In the genomic region with DNA sequence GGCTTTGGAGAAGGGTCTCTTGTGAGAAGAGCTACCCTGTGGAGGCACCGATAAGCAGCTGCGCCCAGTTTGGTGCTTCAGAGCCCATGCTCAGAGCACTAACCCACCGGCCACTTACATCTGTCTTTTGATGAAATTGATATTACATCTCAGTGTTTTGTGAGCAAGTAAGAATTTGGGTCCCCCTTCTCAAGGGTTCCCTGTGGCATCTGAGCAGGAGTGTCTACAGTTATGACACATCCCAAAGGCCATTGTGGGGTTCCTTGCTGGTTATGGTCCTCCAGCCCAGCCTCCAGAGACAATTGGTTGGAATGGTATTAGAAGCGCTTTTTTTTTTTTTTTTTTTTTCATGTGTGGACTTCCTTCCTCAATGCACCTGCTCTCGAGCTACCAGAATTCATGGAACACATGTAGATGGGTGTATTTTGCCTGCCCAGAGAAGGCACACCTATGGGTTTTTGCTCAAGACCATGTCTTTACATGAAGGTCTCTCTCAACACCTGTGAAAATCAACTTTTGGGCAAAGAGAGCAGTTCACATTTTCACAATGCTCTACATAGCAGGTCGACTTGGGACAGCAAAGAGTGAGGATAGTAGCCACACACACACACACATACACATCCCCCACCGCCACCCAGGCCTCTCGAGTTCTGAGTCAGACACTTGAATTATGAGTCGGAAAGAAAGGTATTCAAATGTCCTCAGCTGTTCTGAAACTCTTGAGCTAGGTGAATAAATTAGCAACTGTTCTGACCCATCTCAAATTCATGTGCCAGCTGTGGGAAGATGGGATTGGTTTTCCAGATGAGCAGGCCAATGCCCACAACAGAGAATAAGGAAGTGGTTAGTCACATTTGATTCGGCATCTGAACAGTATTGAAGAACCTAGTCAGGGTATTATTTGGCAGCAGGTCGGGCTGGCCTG, we compare ENCODE assay signal across 11 mouse cellular contexts. TPM values are rescaled to one million over a fixed set of nuclear protein-coding genes. Genes with fewer than 3 reads are reported as not detected.
DNase-seq lines count a peak whose midpoint lies in the region; ATAC-seq and TF ChIP-seq lines count a peak whose summit lies in the region.
"Had no signal": no experiment of that assay in that cellular context is flagged by ENCODE, and none has a peak within 500 bp of the region (broad histone marks: within the 10 kb centered on the region; RNA-seq: fewer than 3 reads in every experiment).

No protein-coding gene starts in this region.

- no peak for TF ChIP-seq EP300 in liver, postnatal 0 days (IDR thresholded peaks at IDR 0.05; ENCODE audit: low read depth)

- DNase-seq in thymus, postnatal 0 days (ENCODE audit: low spot score): peak; percentile 41
- DNase-seq in thymus, postnatal 10 days (ENCODE audit: low spot score in 2 of 2): no peak
- DNase-seq in liver, postnatal 0 days: no peak
- no peak for DNase-seq in ovary, postnatal 36 days (ENCODE audit: low spot score)
- no peak for DNase-seq in cerebellum, adult 11 months
- no peak for DNase-seq in left cerebral cortex, postnatal 36 days (ENCODE audit: low spot score in 2 of 2)
- DNase-seq: gastrocnemius, postnatal 14 days had no signal

- H3K9ac ChIP-seq in liver, postnatal 0 days (replicated peaks): peak overlapping the region; percentile 72
- H3K9ac ChIP-seq: hindbrain, embryonic 12.5 days; lung, embryonic 15.5 days had no signal

- no peak for TF ChIP-seq POLR2A in bone marrow, adult 2 months (IDR thresholded peaks at IDR 0.05; ENCODE audit: borderline replicate concordance, control insufficient read depth, low read depth, low read length)

- H3K9me3 ChIP-seq in liver, postnatal 0 days (ENCODE audit: low read length): no peaks in the 10 kb centered on the region
- H3K9me3 ChIP-seq: hindbrain, embryonic 12.5 days; lung, embryonic 15.5 days had no signal

- H3K27me3 ChIP-seq in liver, postnatal 0 days (ENCODE audit: insufficient read depth, low read length): no peaks in the 10 kb centered on the region
- H3K27me3 ChIP-seq: hindbrain, embryonic 12.5 days; lung, embryonic 15.5 days had no signal

- ATAC-seq in liver, postnatal 0 days: no peak

- H3K36me3 ChIP-seq in liver, postnatal 0 days (replicated peaks; ENCODE audit: insufficient read depth, low read length): peaks cover 5% of the 10 kb centered on the region
- H3K36me3 ChIP-seq: hindbrain, embryonic 12.5 days; lung, embryonic 15.5 days had no signal

- peaks cover 3% of the 10 kb centered on the region for H3K4me1 ChIP-seq in bone marrow, adult 2 months (ENCODE audit: control insufficient read depth, insufficient read depth, low read length)
- peaks cover 23% of the 10 kb centered on the region for H3K4me1 ChIP-seq in liver, postnatal 0 days (ENCODE audit: insufficient read depth)

- peak overlapping the region; percentile 71 for H3K4me3 ChIP-seq in bone marrow, adult 2 months (replicated peaks; ENCODE audit: control insufficient read depth, low read depth, low read length)
- peak overlapping the region; percentile 59 for H3K4me3 ChIP-seq in liver, postnatal 0 days (ENCODE audit: low read depth, low read length)
- H3K4me3 ChIP-seq: hindbrain, embryonic 12.5 days; lung, embryonic 15.5 days had no signal

- 8% methylated on average over 11 of the region's 11 CpGs for WGBS in bone marrow, adult 2 months
- 42% methylated on average over 11 of the region's 11 CpGs for WGBS in liver, postnatal 0 days (ENCODE audit: insufficient replicate concordance)

- H3K27ac ChIP-seq in bone marrow, adult 2 months (ENCODE audit: control insufficient read depth, insufficient read depth, low read depth, low read length, poor library complexity): peak overlapping the region; percentile 74
- H3K27ac ChIP-seq in liver, postnatal 0 days (ENCODE audit: low read depth): peak overlapping the region; percentile 94; the same call in 1 of the 2 replicates
- H3K27ac ChIP-seq: hindbrain, embryonic 12.5 days; kidney, postnatal 0 days; lung, embryonic 15.5 days had no signal

- no peak for TF ChIP-seq CTCF in bone marrow, adult 2 months (IDR thresholded peaks at IDR 0.05; ENCODE audit: control insufficient read depth, insufficient read depth, low read length)
- no peak for TF ChIP-seq CTCF in liver, postnatal 0 days (IDR thresholded peaks at IDR 0.05; ENCODE audit: low read depth)

- peak overlapping the region; percentile 65 for H3K4me2 ChIP-seq in liver, postnatal 0 days (ENCODE audit: low read depth, low read length)
- H3K4me2 ChIP-seq: hindbrain, embryonic 12.5 days; lung, embryonic 15.5 days had no signal

- intact Hi-C loops in left cerebral cortex, postnatal 36 days (cut with DNase I): no loop called here

RNA-seq across cellular contexts. Expression of a gene that starts 7.9 kb away (rescaled TPM):
- 178 TPM in 2 replicates for polyA plus RNA-seq in thymus, postnatal 0 days (2015; fragmentation: Nextera tagmentation; extraction: Ambion mirVana)
- polyA plus RNA-seq in bone marrow, adult 2 months (2011; ENCODE audit: insufficient read depth, insufficient read length, low replicate concordance, missing spikeins): 98.9 and 193 TPM in 2 replicates
- 26.8 and 28.0 TPM in 2 replicates for polyA plus RNA-seq in liver, postnatal 0 days (2015; fragmentation: Nextera tagmentation; extraction: Ambion mirVana)
- 1 to 10 TPM; 2.0 to 4.3 TPM for total RNA-seq in left cerebral cortex, postnatal 36 days (2021)

RNA-seq across cellular contexts. Expression of a gene that starts 47.4 kb away (rescaled TPM):
- polyA plus RNA-seq in thymus, postnatal 0 days (2015; fragmentation: Nextera tagmentation; extraction: Ambion mirVana): 8.9 and 11.8 TPM in 2 replicates
- 1.9 and 20.3 TPM in 2 replicates for polyA plus RNA-seq in bone marrow, adult 2 months (2011; ENCODE audit: insufficient read depth, insufficient read length, low replicate concordance, missing spikeins)
- polyA plus RNA-seq in liver, postnatal 0 days (2015; fragmentation: Nextera tagmentation; extraction: Ambion mirVana): 0.46 and 0.81 TPM in 2 replicates
- total RNA-seq in left cerebral cortex, postnatal 36 days (2021): 10 to 100 TPM; 81.0 to 83.1 TPM
